Mouse (Mus musculus) left cerebral cortex, adult 18-20 months (tissue): ENCODE measurements at regions not wholly inside any gene's neighbourhood (a gene's known extent, or its start where the extent isn't known, plus 50 kb on each side); places are given as distances from the start of the nearest gene placed in this dataset.

ENCODE experiments used
- DNase-seq, 2 experiments: peaks; one replicate each; pipeline ENCODE4 v3.0.0; 2021 to 2022; ENCODE audit warnings: low spot score in 2 of 2, mixed read lengths in 1 of 2

DNA sequence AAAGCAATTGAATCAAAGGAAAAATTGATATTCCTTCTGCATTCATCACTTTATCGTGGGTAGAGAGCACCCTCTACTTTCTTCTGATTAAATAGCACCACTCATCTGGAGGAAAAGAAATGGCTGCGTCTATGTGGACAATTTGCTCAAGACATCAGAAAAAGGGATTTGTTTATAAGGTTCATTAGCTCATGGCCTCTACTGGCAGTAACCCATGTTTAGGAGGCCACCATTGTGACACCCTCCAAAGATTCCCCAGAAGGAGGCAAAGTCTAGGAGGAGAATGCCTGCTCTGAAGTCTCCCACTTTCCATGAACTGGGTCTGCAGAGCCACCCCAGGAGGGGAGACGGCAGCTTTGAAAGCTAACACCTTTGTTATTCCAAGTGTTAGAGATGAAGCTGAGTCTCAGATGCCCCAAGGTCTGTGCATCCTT lies 147.2 kb upstream of the Plscr5 start:
- no peak for DNase-seq

DNA sequence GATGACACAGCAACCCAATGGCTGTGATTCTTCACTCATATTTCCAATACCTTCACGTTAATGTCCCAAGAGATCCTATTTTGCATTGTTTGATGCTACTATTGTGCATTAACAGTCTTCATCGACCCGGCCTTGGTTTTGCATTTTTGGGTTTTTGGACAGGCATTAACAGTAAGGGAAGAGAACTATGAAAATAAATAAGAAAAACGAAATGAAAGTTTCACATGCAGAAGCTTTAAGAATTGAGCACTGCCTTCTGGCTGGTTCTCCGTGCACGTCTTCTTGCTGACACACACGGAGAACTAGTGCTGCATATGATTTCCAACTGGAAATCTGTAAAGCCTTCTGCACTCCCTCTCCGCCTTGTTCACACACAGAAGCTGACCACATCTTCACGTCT lies 148.6 kb upstream of the Plscr5 start:
- no peak for DNase-seq

DNA sequence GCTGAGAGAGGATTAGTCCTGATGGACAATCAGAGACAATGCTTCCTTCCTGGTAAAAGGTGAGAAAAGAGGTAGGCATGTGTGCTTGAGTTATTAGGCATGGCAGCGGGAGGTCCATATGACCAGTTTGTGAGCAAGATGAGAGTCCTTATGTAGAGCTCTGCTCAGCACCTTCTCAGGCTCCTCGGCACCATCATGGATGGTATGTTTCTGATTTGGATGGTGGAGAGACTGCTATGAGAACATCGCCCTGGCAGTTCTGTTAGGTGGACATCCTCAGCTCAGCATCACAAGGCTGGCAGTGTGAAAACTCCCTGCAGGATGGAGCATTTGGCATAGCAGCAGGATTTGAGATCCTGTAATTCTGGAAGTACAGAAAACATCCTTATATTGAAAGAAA lies 176.2 kb upstream of the Plscr5 start:
- DNase-seq: no peak

DNA sequence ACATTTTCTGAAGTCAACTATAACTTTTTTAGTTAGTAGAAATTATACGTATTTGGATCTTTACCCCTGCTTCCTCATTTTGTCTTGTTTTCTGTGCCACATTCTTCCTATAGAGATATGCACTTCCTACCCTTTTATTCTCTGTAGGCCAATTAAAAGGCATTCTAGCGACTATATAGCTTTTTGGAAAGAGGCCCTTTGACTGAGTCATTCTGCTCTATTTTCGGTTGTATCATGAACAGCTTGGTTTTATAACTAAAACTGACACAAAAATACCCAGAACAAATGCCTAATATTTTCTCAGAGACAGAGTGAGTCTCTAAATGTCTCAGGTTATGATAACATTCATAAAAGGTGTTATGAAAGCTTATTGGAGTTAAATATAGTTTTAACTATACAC lies 176.8 kb upstream of the Plscr5 start:
- DNase-seq: no peak

DNA sequence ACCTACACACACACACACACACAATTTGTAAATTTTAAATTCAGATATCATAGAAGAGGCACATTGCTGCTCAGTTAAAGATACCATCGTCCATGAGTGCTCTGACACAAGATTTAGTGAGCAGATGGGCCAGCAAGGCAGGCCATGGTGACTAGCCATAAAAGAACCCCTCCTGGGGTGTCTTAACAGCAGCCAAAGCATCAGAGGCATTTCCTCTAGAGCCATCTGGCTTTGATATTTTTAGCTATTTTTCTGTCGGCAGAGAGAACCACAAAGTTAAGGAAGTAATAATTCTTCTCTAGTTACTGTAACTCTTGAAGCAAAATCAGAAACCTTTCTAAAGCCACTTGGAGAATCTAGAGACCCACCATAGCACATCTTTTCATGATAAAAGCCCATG lies 204.5 kb upstream of the Plscr5 start:
- DNase-seq: no peak

DNA sequence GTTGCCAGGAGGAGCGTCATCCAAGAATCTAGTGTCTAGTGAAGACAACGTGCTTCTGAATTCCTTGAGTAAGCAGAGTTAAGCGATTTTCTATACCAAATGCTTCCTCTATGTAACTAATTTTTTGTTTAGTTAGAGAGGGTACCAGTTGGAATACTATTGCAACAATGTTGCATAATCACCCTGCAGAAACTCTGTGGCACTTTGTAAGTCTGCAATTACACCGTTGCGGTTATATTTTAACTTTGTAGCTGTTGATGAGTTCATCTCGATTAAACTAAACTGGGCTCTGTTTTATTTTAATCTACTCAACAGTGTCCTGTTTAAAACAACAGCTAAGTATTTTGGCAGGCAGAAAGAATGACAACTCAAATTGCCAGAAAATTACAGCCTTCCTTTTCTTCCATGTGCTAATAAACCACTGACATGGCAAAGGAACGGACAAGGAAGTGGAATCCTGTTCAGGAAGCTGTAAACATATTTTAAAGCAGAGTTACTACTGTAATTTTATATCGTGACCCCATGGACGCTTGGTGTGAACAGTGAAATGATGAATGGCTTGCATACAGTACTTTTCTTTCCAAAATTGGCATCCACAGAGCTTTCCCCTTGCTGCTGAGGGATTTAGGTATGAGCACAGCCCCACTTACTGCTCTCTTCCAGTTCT lies 210.6 kb upstream of the Plscr5 start:
- DNase-seq: no peak

DNA sequence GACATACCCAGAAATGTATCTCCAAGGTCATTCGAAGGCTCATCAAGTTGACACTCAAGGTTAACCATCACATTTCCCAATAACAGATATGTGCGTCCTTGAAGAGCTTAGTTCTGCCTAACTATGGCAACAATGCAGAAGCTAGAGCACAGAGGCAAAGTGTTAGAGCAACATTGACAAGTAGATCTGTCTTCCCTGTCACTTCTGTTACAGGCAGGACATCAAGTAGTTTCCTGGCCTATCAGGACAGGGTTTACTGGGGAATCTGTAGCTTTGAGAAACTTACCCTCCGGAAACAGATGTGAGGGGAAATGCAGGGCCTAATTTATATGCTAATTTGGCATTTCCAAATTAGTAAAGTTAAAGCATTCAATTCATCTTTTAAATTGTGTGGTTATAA lies 211.2 kb upstream of the Plscr5 start:
- no peak for DNase-seq

DNA sequence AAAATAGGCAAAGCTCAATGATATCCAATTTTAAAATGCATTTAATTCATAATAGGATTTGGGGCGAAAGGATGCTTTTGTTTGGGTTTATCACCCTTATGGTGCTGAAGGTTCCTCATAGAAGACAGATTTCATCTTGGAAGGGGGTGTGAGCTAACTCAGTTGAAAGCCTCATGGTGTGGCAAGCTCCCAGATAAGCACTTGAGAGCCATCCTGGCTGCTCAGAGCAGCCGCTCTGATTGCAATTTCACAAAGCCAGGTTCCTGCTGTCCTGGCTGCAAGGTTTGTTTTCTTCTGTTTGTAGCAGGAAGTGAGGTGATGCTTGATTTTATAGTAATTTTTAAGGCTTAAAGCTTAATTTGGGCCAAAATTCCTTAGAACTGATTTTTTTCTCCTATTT lies 228.7 kb upstream of the Plscr5 start:
- DNase-seq: no peak

DNA sequence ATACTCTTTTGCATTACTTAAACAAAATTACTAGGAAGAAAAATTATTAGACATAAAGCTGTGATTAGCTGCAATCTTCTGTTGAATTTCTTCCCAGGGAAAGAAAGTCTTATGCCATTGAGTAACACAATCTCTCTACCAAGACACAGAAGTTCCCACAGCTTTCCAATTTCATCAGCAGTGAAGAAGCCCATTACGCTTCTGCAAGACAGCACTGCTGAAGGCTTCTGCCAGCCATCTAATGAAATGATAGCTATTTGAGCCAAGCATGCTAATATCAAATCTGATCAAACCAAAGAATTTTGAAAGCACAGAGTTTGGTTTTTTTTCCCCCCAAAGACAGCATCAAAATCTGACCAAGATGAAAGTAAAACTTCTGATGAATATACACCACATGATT lies 230.0 kb upstream of the Plscr5 start:
- DNase-seq: no peak

DNA sequence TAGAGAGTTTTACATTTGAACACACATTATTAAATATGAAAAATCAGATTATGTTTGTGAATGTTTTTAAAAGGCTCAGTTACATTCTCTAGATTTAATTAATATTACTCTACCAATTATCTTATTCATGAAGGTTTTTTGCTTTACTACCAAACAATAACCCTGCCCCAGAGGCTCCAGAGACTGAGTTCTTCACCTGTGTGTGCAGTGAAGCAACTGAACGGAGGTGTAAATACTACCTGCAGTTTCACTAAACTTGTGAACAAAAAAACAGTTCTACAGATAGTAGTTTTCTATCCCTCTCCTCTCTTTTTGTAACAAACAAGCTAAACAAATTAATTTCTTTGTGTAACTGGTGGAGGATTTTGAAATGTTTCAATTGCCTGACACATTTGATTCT lies 231.1 kb upstream of the Plscr5 start:
- no peak for DNase-seq

DNA sequence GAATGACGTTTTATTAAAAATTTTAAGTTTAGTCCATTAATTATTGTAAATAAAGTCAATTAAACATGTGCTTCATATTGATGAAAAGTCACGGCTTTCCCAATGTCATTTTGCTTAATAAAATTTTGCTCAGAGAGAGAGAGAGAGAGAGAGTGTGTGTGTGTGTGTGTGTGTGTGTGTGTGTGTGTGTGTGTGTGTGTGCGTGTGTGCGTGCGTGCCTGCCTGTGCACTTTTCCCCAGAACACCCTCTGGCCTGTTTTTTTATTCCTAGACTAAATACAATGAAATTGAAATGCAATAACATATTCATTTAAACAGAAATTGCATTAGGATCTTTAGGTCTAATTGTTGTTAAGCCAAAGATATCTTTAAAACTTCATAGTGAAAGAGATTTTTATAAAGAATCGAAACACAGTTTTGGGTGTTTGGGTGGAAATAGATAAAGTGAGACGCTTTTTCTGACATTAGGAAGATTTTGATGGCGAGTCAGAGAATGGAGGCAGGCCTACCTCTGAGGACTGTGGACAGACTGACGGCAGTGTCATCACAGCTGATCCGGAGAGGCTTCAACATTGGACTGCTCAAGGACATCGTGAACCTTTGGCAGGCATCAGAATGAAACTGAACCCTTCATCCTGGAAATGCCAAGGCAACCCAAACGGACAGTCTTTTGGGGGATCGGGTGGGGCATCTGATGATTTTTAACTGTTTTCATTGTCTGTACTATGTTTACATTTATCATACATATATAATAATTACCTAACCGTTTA lies 232.0 kb upstream of the Plscr5 start:
- no peak for DNase-seq

DNA sequence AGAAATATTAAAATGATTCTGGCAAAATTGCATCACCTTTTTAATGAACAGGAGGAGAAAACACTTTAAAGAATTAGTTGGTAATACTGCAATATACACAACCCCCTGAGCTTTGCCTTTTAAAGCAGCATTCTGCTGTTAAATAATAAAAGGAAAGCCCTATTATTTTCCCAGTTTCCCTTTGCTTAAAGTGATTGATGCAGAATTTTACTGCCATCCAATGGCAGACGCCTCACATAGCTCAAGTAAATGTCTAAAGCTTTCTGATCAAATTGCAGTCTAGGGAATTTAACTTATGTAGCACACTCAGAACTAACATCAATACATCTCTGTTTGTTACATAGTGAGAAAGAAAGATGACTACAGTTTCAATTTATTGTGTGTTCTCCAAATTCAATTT lies 233.1 kb upstream of the Plscr5 start:
- no peak for DNase-seq

DNA sequence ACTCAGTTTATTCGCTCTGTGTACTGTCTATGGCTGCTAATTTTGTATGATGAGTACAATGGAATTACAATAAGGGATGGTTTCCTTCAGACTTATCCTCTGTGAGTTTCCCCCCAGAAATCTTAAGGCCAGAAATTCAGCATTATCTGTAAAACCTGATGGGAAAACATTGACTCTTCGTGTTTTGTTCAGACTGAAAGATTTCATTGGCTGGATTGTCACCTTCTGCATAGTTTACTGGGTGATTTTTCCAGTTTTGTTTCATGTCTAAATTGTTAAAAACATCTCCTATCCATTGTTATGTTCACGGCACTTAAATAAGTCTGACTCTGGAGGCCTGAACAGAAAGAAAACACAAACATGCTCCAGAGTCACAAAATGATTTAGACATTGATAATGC lies 233.7 kb upstream of the Plscr5 start:
- no peak for DNase-seq

DNA sequence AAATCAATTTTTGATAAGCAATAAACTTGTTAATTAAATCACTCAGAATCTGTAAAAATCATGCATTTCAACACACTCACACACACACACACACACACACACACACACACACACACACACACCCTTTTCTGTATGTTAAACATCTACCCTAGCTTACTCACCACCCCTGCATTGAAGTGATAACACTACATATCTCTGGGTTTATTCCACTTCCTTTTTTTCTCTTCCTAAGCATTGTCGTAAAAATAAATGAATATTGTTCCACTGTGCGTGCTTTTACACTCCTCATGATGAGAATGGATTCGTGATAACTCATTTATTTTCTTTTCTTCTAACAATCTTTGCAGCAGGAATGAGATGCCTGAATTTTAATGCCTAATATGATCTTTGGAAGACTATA lies 234.3 kb upstream of the Plscr5 start:
- DNase-seq: no peak

DNA sequence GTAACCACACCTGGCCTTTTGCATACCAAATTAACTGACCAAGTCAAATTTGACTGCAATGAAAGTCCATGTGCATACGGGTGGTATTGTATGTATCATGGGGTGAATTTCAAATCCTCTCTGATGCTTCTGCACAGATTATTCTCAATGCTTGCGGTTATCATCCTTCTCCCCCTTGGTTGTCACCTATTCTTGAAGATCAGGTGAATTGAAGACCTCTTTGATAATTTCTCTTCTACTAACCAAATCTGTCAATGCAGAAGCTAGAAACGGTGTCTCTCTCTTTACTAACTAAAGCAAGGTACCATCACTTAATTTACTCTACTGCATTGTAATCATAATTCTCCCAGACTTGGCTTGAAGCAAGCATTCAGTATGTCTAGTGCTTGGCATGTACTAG lies 235.7 kb upstream of the Plscr5 start:
- DNase-seq: no peak

DNA sequence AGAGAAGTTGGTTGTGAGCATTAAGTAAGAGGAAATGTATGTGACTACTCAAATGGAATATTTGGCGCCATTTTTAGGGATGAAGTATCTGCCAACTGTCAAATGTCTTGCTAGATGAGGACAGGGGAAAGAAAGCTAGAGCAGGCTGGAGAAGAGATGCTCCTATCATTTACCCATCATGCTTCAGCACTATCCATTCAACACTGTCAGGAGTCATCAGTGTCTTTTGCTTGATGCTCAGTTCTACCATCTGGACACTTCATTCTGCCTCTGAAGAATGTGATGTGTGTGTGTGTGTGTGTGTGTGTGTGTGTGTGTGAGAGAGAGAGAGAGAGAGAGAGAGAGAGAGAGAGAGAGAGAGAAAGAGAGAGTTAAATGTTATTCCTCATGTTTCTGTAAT lies 244.0 kb upstream of the Plscr5 start:
- no peak for DNase-seq

DNA sequence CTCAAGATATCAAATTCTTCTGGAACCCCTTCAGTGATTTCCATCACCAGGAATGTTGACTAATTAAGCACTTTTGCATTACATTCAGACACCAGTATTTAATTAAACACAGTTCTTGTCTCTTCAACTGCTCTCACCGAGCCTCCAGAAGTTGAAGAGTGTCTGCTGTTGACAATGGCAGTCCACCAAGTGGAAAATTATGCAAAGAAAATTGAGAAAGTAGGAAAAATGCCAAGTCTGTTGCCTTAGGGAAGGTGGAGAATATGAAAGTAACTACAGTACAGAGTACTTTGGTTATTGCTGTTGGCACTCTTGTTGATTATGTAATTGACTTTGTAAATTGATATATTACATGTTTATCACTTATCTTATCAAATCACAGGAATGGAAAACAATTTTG lies 250.7 kb upstream of the Plscr5 start:
- no peak for DNase-seq

DNA sequence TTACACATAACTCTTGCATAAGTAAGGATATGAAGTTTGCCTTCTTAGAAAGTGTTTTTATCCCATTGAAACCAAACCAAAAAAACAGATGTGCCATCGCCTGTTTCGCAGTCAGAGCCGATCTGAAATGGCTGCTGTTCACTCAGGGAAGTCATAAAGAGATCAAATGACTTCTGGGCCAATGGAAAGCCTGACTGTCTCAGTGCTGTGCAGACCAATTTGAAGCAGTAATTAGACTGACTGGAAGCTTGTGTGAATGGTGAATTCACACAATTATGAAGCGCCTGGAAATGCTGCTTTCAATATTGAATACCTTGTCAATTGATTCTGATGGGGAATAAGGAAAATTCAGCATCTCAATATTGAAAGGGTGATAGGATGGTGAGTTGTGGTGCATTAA lies 254.0 kb upstream of the Plscr5 start:
- DNase-seq: no peak

DNA sequence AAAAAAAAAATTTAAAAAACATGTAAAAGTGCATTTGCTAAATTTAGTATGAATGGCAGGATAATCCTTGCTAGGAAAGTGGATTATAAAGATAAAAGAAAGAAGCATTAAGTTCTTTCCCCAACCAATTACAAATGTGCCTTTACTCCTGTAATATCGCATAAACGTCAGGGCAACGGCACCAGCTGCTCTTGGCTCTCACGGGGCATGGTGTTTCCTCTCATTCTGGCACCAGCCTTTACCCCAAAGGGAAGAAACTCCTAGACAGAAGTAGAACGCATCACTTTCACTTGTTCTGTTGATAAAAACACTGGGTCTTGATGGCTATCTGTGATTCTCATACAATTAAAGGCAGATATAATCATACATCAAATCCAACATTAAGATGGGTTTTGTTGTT lies 288.7 kb upstream of the Plscr5 start:
- no peak for DNase-seq

DNA sequence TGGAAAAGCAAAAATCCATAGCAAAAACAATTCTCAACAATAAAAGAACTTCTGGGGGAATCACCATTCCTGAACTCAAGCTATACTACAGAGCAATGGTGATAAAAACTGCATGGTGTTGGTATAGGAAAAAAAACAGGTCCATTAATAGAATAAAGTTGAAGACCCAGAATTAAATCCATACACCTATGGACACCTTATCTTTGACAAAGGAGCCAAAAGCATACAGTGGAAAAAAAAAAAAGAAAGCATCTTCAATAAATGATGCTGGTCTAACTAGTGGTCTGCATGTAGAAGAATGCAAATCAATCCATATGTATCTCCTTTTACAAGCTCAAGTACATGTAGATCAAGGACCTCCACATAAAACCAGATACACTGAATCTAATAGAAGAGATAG lies 291.8 kb upstream of the Plscr5 start:
- no peak for DNase-seq

DNA sequence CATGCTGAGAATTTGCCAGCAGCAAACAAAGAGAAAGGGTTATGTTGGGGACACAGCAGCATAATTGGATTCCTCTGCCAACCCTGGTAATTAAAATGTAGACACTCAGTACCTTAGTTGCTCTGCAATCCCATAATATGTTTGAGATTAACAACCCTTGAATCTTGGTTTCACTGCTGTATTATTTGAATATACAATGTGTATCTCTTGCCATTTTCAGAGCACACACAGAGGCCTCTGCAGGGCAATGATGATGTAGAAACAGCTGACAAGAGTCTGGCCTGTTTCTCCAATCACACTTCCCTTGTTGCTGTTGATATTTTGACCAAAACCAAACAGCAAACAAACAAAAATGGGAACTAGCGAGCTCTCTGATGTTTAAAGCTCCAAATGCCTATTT lies 315.9 kb upstream of the Plscr5 start:
- no peak for DNase-seq

DNA sequence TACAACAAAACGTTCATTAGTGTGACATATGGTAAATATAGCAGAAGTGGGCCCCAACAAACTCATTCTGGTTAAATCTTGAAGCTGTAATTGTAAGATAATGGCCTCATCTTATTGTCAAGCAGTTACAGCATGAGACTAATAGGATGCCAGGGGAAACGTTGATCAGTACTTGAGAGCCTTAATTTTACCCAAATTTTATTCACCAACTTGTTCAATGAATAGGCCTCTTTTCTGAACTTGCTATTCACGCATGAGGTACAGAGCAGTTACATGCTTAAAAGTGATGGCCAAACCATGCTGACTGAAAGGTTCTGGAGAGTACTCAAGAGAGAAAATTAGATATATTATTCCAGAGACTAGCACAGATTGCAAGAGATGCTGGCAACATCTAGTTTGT lies 361.2 kb upstream of the Plscr5 start:
- no peak for DNase-seq
